Mouse (Mus musculus) kidney, embryonic 14.5 days (tissue): Measurements from ENCODE around the gene Cnn3. TPM values are rescaled to one million over a fixed set of nuclear protein-coding genes. Genes with fewer than 3 reads are reported as not detected.

Experiments used
- ATAC-seq: fragments of 200-750 bp; cut with Nextera tagmentation; 2 replicates; pipeline ENCODE4 v1.8.0; 2017; ENCODE audit warnings: moderate number of reproducible peaks, mild to moderate bottlenecking, moderate TSS enrichment, moderate library complexity; ENCODE audit not compliant: low FRiP score, low TSS enrichment
- H3K27ac ChIP-seq: fragments of 300-500 bp; sonication (generic); 2 replicates; pipeline ENCODE4 v1.5.1; 2014; ENCODE audit warnings: low read depth, mild to moderate bottlenecking, low read length, moderate library complexity, mixed read lengths
- H3K27me3 ChIP-seq: fragments of 300-500 bp; sonication (generic); 2 replicates; pipeline ENCODE4 v1.6.1; 2014; ENCODE audit warnings: mild to moderate bottlenecking, low read length; ENCODE audit not compliant: control insufficient read depth, insufficient read depth
- H3K36me3 ChIP-seq: fragments of 300-500 bp; sonication (generic); 2 replicates; pipeline ENCODE4 v1.6.1; 2014; ENCODE audit warnings: low read length, mixed read lengths; ENCODE audit not compliant: control insufficient read depth, insufficient read depth
- H3K4me1 ChIP-seq: fragments of 300-500 bp; sonication (generic); 2 replicates; pipeline ENCODE4 v1.6.1; 2014; ENCODE audit warnings: low read length, mixed read lengths; ENCODE audit not compliant: control insufficient read depth, insufficient read depth
- H3K4me2 ChIP-seq: fragments of 300-500 bp; sonication (generic); replicated peaks from 2 replicates; pipeline ENCODE4 v1.6.1; 2014; ENCODE audit warnings: low read depth, mild to moderate bottlenecking, low read length
- H3K4me3 ChIP-seq: fragments of 300-500 bp; sonication (generic); 2 replicates; pipeline ENCODE4 v1.5.1; 2014; ENCODE audit warnings: mild to moderate bottlenecking, low read length
- H3K9ac ChIP-seq: fragments of 300-500 bp; sonication (generic); 2 replicates; pipeline ENCODE4 v1.6.1; 2014; ENCODE audit warnings: low read depth, mild to moderate bottlenecking, low read length, moderate library complexity
- H3K9me3 ChIP-seq: fragments of 300-500 bp; sonication (generic); 2 replicates; pipeline ENCODE4 v1.6.1; 2016; ENCODE audit warnings: low read length; ENCODE audit not compliant: control insufficient read depth
- WGBS: fragments of 180-500 bp; shearing (Covaris S2); extraction: QIAGEN DNeasy Blood & Tissue Kit; methylation state at CpG from one replicate; pipeline ENCODE4 v1.1.7; 2014; 5-methylcytosine and 5-hydroxymethylcytosine counted together
- polyA plus RNA-seq: library from polyadenylated mRNA; unstranded; fragments of >200 nt; fragmentation: Nextera tagmentation; extraction: Ambion mirVana; gene quantifications from 2 replicates; pipeline ENCODE4 v1.2.1, GENCODE M21; 2014

Cnn3 gene
- polyA plus RNA-seq, 1 experiment from 2014 or later = 666 TPM

GRCm38 (mm10) chr3:121506756-121507155 is 80.5 kb downstream of the Cnn3 start:
- H3K9ac ChIP-seq = no peak overlapping the region
- H3K9me3 ChIP-seq = no peaks in the 10 kb centered on the region
- WGBS = 87% methylated on average over 7 of the region's 7 CpGs
- ATAC-seq = no peak
- no peaks in the 10 kb centered on the region for H3K4me1 ChIP-seq
- H3K36me3 ChIP-seq = no peaks in the 10 kb centered on the region
- no peak overlapping the region for H3K4me2 ChIP-seq
- no peak overlapping the region for H3K27ac ChIP-seq
- H3K4me3 ChIP-seq = no peak overlapping the region
- no peaks in the 10 kb centered on the region for H3K27me3 ChIP-seq

- no peak for ATAC-seq
- Histone ChIP-seq H3K27ac (no peak overlapping the region), H3K27me3 (no peaks in the 10 kb centered on the region), H3K4me3 (no peak overlapping the region), H3K4me1 (no peaks in the 10 kb centered on the region), H3K9me3 (no peaks in the 10 kb centered on the region), H3K4me2 (no peak overlapping the region), H3K36me3 (no peaks in the 10 kb centered on the region), H3K9ac (no peak overlapping the region)
- WGBS = 90% methylated on average over 14 of the region's 14 CpGs
These were observed 81.4 kb downstream of the Cnn3 start for GRCm38 (mm10) chr3:121507678-121508077.

Other genes with a start within 250 kb of the Cnn3 start
- 1.3 and 2.6 TPM in 2 replicates for gene Tmem56, start 143.4 kb upstream of the Cnn3 start, polyA plus RNA-seq
- 41.3 and 43.8 TPM in 2 replicates for gene Alg14, start 134.7 kb upstream of the Cnn3 start, polyA plus RNA-seq
- gene Slc44a3, start 105.9 kb downstream of the Cnn3 start, polyA plus RNA-seq = 5.6 and 9.0 TPM in 2 replicates
- not detected in 2 replicates for gene 4930432M17Rik, start 244.3 kb downstream of the Cnn3 start, polyA plus RNA-seq